Mouse (Mus musculus) kidney, adult 9 months (tissue): ENCODE measurements around the gene Stk38.

Experiments
- DNase-seq: peaks from one replicate; pipeline ENCODE4 v3.0.0; 2022

The Stk38 gene

GRCm38 (mm10) chr17:29034264-29034663 is 26.5 kb upstream of the Stk38 start:
- DNase-seq: no peak

GRCm38 (mm10) chr17:29033569-29034061 is 25.8 kb upstream of the Stk38 start:
- peak; percentile 59 for DNase-seq

DNA sequence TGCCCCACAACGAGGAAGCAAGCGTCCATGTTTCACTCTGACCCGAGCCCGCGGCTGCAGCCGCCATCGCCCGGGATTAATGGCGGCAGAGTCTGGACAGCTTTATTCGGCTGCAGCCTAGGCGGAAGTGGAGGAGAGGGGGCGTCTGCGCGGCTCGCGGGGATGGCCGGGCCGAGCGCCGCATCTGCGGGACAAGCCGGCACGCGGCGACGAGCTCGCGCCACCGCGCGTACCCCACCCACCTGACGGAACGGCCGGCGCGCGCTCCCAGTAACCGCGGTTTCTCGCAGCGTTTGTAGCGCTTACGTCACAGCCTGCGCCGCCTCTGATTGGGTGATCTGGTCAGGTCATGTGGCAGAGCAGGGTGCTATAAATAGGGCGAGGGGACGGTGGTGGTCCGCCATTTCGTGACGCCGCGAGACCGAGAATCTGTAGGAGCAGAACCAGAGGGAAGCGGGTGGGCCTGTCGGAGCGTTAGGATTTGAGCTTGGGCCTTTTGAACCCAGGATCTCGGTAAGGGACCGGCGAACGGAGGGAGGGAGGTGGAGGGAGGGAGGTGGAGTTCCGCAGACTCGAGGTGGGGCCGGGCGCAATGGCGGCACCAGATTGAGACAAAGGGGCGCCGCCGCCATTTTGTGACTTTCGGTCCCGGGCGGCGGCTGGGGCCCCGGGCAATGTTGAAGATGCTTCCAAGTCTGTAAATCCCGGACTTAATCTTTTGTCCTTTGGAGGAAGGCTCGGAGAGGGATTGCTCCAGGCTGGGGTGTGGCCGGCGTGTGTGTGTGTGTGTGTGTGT is 24.7 kb upstream of the Stk38 start, which contains the start of gene Srsf3:
Gene Srsf3 (plus strand): TSS at position 355 of the 796 bp plus-strand sequence.
- peak; percentile 99 for DNase-seq

DNA sequence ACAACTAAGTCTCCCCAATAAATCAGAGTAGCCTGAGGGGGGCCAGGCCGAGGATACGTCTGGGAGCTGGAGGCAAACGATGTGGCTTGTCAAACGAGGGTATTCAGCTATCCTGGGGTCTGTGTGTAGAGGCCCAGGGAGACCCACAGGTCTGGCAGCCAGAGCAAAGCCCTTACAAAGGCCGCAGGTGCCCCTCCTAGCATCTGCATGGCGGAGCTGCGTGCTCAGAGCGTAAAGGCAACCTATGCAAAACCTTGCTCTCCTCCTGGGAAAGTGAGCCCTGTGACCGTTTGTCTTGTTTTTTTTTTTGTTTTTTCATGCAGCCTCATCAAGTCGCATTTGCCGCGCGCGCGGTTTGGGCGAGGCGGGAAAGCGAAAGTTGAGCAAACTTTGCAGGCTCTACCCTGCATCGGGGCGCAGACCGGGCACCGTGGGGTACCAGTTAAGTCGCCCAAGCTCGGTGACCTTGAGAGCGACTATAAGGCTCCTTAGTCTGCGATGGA is 24.0 kb upstream of the Stk38 start:
- peak; percentile 50 for DNase-seq

DNA sequence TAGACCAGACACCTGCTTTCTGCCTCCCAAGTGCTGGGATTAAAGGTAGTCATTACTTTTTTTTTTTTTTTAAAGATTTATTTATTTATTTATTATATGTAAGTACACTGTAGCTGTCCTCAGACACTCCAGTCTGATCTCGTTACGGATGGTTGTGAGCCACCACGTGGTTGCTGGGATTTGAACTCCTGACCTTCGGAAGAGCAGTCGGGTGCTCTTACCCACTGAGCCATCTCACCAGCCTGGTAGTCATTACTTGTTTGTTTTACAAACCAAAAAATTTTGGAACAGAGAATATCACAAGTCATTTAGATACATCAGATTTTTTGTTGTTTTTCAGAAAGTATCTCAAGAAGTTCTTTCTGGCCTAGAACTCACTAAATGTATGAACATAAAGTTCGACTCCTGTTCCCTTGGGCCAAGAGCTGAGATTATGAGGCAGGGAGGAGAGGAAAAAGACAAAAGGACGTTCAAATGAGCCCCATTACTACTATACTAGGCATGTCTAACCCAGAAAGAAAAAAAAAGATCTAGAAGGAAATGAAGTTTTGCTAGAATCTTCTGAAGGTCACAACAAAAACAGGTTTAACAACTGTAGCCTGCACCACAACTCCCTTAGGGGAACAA is 23.4 kb upstream of the Stk38 start:
- DNase-seq: peak; percentile 47

DNA sequence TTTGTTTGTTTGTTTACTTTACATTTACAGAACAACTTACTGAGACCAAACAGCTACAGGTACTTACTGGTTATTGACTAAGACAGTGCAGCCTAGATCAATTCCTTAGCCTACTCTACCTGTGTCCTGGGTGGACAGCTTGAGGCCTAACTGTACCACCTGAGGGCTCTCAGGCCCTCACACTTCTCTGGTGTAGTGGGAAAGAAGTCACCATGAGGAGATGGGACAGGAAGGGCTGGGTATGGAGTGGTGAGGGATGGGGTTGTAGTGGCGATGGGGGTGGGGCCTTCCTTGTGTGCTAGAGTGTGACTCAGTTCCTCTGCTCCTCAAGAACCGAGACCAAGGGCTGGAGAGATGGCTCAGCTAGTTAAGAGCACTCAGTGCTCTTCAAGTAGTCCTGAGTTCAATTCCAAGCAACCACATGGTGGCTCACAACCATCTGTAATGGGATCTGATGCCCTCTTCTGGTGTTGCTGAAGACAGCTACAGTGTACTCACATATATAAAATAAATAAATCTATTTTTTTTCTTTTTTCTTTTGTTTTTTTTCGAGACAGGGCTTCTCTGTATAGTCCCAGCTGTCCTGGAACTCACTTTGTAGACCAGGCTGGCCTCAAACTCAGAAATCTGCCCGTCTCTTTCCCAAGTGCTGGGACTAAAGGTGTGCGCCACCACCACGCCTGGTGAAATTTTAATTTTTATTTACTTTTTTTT is 22.7 kb upstream of the Stk38 start:
- no peak for DNase-seq

DNA sequence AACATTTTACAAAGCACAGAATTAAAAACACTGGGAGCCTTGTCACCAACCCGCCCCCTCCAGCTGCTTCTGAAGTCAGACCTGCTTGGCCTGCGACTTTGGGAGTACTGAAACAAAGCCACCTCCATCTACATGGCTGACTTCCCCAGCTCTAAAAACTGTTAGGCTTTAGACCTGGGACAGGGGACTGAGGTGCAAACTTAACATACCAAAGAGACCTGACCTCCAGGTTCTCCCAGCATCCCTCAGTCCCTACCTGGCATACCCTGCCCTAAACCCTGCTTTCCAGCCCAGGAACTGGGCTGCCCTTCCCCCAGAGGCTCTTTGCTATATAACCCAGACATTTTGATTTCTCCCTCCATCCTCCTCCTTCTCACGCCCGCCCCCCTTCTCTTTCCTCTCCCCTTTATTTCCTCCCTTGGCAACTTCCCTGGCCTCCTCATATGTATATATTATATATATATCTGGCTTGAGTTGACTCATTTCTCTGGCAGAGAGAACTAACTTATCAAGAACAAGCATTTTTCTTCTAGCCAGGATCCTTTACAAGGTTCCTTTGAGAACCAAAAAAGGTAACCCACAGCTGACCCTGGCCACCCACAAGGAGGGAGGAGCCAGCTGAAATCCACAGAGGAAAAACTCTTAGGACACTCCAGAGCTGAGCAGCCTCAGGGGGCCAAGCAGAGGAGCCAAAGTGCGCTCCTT is 19.0 kb upstream of the Stk38 start:
- no peak for DNase-seq

- no peak for DNase-seq
Observed at GRCm38 (mm10) chr17:29024896-29025565, 17.2 kb upstream of the Stk38 start.

DNA sequence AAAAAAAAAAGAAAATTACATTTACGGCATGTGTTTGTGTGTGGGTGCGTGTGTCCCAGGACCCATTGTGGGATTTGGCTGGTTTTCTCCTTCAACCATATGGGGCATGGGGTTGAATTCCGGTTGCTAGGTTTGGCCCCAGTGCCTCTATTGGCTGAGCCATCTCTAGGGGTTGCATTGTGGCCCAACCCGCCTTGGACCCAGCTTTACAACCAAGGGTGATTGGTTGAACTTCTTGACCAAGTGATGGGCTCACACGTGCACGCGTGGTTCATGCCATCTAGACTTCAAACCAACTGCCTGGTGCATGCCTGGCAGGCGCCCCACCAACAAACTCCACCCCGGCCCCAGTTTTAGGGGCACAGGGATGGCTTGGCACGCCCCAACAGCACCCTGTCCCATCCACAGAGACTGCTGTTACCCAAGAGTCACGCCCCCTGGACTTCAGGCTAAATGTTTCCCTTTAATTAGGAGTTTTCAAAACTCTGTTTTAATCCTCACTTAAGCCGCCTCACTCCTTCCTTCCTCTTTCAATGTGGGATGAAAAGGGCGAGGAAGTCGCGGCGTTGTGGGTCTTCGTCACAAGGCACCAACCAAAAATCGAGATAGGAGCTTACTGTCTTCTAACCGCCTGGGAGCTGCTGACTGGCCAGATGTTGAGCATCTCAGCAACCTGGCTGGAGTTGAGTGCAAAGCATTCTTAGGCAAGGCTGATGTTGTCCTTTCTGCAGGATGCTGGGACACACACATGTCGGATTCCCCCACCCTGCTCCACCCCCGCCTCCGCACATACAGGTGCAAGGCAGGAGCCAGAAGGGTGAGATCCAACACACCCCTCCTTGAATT is 16.5 kb upstream of the Stk38 start:
- DNase-seq: no peak

DNA sequence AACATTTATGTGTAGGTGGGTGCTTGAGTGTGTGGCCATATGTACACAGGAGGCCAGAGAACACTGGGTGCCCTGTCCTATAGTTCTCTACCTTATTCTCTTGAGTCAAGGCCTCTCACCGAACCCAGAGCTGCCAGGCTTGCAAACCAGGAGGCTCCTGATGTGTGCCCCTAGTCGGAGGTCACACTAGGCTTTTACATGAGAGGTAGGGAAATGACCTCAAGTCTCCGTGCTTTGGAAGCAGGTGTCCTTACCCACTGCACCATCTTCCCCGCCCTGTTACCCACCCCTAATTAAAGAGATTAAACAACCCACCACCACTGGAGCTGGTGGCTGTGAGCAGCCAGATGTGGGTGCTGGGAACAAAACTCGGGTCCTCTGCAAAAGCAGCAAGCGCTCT is 15.6 kb upstream of the Stk38 start:
- DNase-seq: no peak

GRCm38 (mm10) chr17:29022230-29022819 is 14.5 kb upstream of the Stk38 start:
- DNase-seq: no peak

- DNase-seq: peak; percentile 35
Observed at GRCm38 (mm10) chr17:29020444-29020843, 12.6 kb upstream of the Stk38 start.

GRCm38 (mm10) chr17:29019391-29019790 is 11.6 kb upstream of the Stk38 start:
- DNase-seq: no peak

- no peak for DNase-seq
Observed at GRCm38 (mm10) chr17:29018292-29018984, 10.6 kb upstream of the Stk38 start.

- DNase-seq: no peak
Observed at GRCm38 (mm10) chr17:29016705-29017104, 8.9 kb upstream of the Stk38 start.

DNA sequence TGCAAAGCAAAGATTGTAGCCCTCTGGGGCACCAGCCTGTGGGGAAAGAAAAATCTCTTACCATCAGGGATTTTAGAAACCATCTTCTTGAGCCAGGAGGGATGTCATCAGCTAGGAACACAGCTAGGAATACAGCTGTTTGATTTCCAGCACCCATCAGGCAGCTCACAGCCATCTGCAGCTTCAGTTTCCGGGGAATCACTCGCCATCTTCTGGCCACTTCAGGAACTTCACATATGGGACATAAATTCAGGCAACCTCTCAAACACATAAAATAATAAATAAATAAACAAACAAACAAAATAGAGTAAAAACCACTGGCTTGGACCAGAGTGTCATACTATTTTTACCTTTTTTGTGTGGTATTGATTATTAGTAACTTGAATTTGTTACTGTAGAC is 7.8 kb upstream of the Stk38 start:
- DNase-seq: peak; percentile 64

DNA sequence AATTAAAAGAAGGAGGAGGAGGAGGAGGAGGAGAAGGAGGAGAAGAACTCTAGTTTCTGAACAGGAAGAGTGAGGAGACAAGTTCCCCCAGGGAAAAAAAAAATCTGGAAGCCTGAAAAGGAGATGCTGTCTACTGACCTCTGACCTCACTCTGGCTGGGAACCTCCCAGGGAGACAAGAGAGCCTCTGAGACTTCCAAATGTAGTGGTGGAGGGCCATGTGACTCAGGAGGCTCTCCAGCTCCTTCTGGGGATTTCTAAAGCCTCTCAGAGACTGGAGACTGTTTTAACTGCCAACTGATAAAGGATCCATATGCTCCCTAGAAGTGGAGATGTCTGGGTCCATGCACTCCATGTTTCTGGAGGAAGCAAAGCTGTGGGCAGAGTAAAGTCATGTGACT is 6.4 kb upstream of the Stk38 start:
- no peak for DNase-seq

DNA sequence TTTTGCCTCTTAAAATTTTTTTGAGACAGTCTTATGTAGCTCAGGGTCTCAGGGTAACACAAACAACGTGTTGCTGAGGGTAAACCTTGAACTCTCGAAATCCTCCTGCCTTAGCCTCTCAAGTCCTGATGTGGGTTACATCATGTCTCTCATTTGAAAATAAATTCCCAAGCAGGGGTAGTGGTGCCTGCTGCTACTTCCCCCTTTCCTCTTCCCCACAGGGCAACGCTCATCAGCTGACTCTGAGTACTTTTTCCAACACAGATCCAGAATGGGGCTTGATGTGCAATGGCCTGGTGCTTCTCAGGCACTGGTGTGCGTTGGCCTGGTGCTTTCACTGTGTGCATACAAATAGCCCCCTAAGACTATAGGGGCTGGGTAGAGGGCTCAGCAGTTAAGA is 1.4 kb upstream of the Stk38 start:
- DNase-seq: no peak

GRCm38 (mm10) chr17:29008326-29008650 is 493 bp upstream of the Stk38 start:
- no peak for DNase-seq

GRCm38 (mm10) chr17:29007243-29007640 is 553 bp downstream of the Stk38 start:
- no peak for DNase-seq
